Mouse (Mus musculus) right cerebral cortex, adult 2 months (tissue): ENCODE results near the gene Scamp2.

Experiments
- DNase-seq, 2 experiments: peaks; one replicate each; pipeline ENCODE4 v3.0.0; 2021 to 2022; ENCODE audit warnings: low spot score in 2 of 2

The Scamp2 gene

DNA sequence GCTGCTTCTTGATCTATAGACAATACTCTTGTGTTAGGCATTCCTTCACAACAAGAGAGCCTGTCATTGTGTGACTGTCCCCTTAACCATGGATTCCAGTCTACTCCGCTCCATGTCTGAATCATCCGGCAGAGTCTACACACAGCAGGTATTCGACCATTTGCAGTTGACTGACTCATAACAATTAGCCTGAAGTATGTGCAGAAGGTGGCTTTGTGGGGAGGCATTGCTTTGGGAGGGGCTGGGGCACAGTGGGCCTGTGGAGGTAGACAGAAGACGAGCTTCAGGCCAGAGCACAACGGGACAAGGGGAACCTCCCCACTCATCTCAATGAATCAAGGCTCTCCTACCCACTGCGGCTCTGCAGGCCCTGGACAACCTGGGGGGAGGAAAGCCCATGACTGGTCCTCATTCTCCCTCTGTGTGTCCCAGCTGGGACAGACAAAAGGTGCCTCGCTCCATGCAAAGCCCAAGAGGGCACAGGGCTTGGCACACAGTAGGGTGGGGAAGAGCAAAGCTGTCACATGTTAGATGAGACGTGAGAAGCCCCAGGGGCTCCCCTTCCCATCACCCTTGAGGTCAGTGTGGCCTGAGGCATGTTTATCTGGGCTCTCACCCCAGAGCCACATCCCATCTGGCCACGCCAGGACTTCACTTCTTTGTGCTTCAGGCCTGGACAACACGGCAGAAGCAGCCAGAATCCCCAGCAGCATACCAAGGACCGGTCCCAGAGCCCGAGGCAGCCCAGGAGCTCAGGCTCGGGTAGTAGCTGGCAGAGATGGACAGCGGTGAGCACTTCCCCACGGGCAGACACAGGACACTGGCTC is 65.1 kb downstream of the Scamp2 start:
- no peak for DNase-seq

DNA sequence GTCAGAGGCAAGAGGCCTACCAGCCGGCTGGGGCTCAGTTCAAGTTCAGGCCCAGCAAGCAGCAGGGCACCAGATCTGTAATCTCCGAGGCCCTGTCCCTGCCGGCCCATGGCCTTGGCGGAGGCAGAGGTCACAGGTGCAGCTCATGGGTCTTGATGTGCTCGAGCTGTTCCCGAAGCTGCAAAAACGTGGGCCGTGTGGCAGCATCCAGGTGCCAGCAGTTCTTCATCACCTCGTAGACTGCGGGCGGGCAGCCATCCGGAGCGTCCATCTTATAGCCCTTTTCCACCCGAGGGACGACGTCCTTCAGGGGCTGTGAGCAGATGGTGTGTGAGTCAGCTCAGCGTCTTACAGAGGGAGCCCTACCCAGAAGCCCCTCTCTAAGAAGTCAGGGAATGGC is 66.4 kb downstream of the Scamp2 start:
- no peak for DNase-seq

DNA sequence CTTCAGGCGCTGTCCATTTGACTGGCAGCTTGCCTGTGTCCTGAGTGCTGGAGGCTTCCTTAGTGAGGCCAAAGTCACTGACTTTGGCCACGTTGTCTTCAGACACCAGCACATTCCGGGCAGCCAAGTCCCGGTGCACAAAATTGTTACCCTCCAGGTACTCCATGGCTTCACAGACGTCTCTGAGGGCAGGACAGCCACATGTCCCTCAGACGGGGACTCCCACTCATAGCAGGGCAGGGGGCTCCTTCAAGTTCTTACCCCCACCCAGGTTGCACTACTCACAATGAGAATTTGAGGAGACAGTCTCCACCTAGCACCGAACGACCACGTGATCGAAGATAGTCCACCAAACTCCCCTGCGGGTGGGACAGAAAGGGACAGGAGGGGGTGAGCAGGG is 67.1 kb downstream of the Scamp2 start:
- DNase-seq: no peak

DNA sequence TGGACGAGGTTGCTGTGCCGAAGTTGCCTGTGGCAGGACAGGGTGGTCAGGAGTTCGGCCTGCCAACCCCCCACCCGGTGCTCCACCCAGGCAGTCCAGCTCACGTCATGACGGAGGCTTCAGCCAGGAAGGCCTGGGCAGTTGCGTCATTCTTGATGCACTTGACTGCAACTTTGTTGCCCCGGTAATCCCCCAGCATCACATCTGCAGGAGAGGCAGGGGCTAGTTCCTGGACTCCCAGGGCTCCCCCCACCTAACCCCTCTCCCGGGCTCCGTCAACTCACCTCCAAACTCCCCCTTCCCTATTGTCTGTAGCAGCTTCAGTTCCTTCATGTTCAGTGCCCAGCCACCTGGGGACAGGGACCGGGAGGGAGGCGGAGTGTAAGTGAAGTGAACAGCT is 68.0 kb downstream of the Scamp2 start:
- no peak for DNase-seq

DNA sequence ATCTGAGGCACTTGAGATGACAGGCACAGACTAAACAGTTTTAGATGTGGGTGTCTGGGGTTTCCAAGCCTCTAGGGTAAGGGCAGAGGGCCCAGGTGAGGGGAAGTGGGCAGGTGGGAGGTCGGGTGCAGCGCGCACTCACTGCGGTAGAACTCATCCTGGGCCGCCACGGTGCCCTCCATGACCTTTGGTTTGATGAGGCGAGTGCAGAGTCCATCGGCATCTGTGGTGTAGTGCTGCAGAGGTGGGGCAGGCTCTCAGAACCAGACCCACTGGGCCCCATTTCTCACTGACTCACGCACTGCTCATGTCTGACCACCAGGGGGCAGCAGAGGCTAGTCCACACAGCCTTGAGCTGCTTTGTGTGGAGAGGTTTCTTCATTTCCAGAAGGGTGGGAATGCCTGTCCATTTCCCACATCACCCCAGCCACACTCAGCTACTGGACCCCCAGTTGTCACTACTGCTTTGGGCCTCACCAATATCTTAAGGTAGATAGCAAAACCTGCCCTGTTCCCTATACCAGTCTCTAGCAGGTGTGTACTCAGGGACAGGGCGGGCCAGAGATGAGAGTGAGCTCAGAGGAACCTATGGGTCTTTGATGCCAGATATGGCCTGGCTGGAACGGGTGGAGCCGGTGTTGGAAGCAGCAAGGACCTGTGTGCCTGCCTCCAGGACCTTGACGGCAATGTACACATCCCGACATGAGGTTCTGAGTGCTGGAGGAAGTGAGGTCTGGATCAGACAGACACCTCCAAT is 68.6 kb downstream of the Scamp2 start:
- peak; percentile 77 to 82 for DNase-seq

DNA sequence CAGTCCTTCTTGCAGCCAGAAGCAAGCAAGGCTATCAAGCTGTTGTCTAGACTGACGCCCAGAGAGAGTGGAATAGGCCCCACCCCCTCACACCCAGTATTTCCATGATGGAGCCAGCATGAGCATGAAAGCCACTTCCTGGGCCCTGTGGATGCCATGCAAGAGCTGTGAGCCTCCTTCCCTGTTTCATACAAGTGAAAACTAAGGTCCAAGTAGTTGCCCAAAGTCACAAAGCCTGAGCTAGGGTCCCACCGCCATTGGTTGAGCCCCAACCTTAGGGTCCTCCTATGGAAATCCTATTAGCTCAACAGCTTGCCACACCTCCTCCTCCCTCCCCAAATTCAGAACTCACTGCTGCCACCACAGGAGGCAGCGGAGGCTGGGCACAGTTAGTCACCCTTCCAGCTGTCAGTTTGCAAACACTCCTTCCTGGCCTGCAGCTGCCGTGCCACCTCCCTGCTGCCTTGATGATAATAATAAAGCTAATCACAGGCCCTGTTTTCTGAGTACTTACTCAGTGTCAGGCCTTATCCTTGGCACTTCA is 72.8 kb downstream of the Scamp2 start:
- DNase-seq: peak; percentile 59 to 63

DNA sequence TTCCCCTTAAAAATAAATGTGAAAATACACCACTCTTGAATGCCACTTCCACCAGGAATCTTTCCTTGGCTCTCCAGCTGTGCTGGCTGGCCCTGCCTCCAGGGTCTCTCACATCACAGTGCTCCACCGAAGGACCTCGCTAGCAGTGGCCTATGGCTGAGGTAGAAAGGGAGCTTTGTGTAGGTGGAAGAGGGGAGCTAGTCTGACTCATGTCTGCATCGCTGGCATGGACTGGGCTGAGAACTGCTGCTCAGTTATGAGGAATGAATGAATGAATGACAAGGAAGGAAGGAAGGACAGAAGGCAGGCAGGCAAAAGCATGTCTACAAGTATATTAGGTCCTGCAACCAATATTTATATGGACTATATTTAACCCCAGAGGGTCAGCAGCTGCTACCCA is 76.5 kb downstream of the Scamp2 start:
- no peak for DNase-seq

DNA sequence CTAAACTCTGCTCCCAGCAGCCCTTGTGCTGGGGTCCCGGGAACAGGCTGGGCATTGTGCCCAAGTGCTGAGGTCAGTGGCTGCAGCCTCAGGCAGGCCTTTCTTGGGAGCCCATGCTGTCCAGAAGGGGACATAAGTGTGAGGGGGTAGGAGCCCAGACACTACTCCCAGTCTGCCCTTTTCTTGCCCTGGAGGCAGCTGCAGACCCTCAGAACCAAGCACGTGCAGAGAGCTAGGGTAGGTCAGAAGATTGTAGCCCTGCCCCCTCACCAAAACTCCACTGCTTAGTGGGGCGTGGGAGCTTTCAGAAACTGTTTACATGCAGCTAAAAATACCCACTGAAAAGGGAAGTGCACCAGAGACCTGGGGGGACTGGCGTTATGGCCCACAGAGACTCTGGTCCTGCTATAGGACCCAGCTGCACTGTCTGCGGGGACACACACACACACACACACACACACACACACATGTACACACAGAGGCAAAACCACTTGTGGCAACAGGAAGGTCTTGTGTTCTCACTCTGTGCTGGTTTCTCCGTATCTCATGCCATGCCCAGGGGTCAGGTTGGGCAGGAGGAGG is 77.1 kb downstream of the Scamp2 start:
- DNase-seq: no peak
